Mouse (Mus musculus): ENCODE data around the gene 4930596D02Rik. TPM values are rescaled to one million over a fixed set of nuclear protein-coding genes. Genes with fewer than 3 reads are reported as not detected.

4930596D02Rik gene
- polyA plus RNA-seq (2015; fragmentation: Nextera tagmentation; extraction: Ambion mirVana) = not detected in 2 replicates

- Histone ChIP-seq H3K36me3 (no peaks in the 10 kb centered on the region), H3K9me3 (no peaks in the 10 kb centered on the region), H3K27ac (no peak within 1 kb of the TSS), H3K27me3 (replicated peaks) (no peaks in the 10 kb centered on the region), H3K4me2 (no peak within 1 kb of the TSS), H3K9ac (no peak within 1 kb of the TSS), H3K4me3 (replicated peaks) (no peak within 1 kb of the TSS), H3K4me1 (no peaks in the 10 kb centered on the region)
- 78% methylated on average over 4 of the region's 4 CpGs for WGBS
- ATAC-seq (ENCODE audit: insufficient read depth, low FRiP score, low read depth) = no peak
Observed at GRCm38 (mm10) chr14:35811878-35812277, at the start of gene 4930596D02Rik. Gene 4930596D02Rik, minus strand, starts transcription at chr14:35811978.

GRCm38 (mm10) chr14:35853254-35853653 is 41.5 kb upstream of the 4930596D02Rik start:
- H3K36me3 ChIP-seq = no peaks in the 10 kb centered on the region
- H3K4me3 ChIP-seq (replicated peaks) = no peak overlapping the region
- no peak for ATAC-seq (ENCODE audit: insufficient read depth, low FRiP score, low read depth)
- no peaks in the 10 kb centered on the region for H3K27me3 ChIP-seq (replicated peaks)
- H3K9me3 ChIP-seq = no peaks in the 10 kb centered on the region
- no peak overlapping the region for H3K4me2 ChIP-seq
- no peak overlapping the region for H3K9ac ChIP-seq
- H3K27ac ChIP-seq = no peak overlapping the region
- no peaks in the 10 kb centered on the region for H3K4me1 ChIP-seq
- WGBS = 40% methylated on average over 1 of the region's 1 CpGs

GRCm38 (mm10) chr14:35845271-35845670 is 33.5 kb upstream of the 4930596D02Rik start:
- Histone ChIP-seq H3K27me3 (replicated peaks) (no peaks in the 10 kb centered on the region), H3K9ac (no peak overlapping the region), H3K4me2 (no peak overlapping the region), H3K4me1 (no peaks in the 10 kb centered on the region), H3K4me3 (replicated peaks) (no peak overlapping the region), H3K36me3 (no peaks in the 10 kb centered on the region), H3K27ac (no peak overlapping the region), H3K9me3 (no peaks in the 10 kb centered on the region)
- 76% methylated on average over 6 of the region's 6 CpGs for WGBS
- ATAC-seq (ENCODE audit: insufficient read depth, low FRiP score, low read depth) = no peak

- no peak overlapping the region for H3K4me3 ChIP-seq (replicated peaks)
- H3K4me1 ChIP-seq = no peaks in the 10 kb centered on the region
- H3K27ac ChIP-seq = no peak overlapping the region
- H3K9me3 ChIP-seq = no peaks in the 10 kb centered on the region
- no peak overlapping the region for H3K9ac ChIP-seq
- WGBS = 67% methylated on average over 7 of the region's 7 CpGs
- no peak for ATAC-seq (ENCODE audit: insufficient read depth, low FRiP score, low read depth)
- H3K4me2 ChIP-seq = no peak overlapping the region
- H3K27me3 ChIP-seq (replicated peaks) = no peaks in the 10 kb centered on the region
- H3K36me3 ChIP-seq = no peaks in the 10 kb centered on the region
Observed at GRCm38 (mm10) chr14:35842111-35842721, 30.4 kb upstream of the 4930596D02Rik start.

- no peaks in the 10 kb centered on the region for H3K27me3 ChIP-seq (replicated peaks)
- H3K4me1 ChIP-seq = no peaks in the 10 kb centered on the region
- H3K27ac ChIP-seq = no peak overlapping the region
- H3K36me3 ChIP-seq = no peaks in the 10 kb centered on the region
- no peak overlapping the region for H3K4me3 ChIP-seq (replicated peaks)
- H3K4me2 ChIP-seq = no peak overlapping the region
- H3K9me3 ChIP-seq = no peaks in the 10 kb centered on the region
- no peak for ATAC-seq (ENCODE audit: insufficient read depth, low FRiP score, low read depth)
- no peak overlapping the region for H3K9ac ChIP-seq
- WGBS = 45% methylated on average over 3 of the region's 3 CpGs
Observed at GRCm38 (mm10) chr14:35792656-35793213, 19.0 kb downstream of the 4930596D02Rik start.

- no peaks in the 10 kb centered on the region for H3K4me1 ChIP-seq
- no peak overlapping the region for H3K4me3 ChIP-seq (replicated peaks)
- no peak overlapping the region for H3K9ac ChIP-seq
- no peaks in the 10 kb centered on the region for H3K36me3 ChIP-seq
- H3K27ac ChIP-seq = no peak overlapping the region
- no peak overlapping the region for H3K4me2 ChIP-seq
- no peaks in the 10 kb centered on the region for H3K27me3 ChIP-seq (replicated peaks)
- H3K9me3 ChIP-seq = no peaks in the 10 kb centered on the region
- WGBS = 81% methylated on average over 3 of the region's 3 CpGs
- ATAC-seq (ENCODE audit: insufficient read depth, low FRiP score, low read depth) = no peak
Observed at GRCm38 (mm10) chr14:35780033-35780432, 31.7 kb downstream of the 4930596D02Rik start.

GRCm38 (mm10) chr14:35773306-35773705 is 38.5 kb downstream of the 4930596D02Rik start:
- 88% methylated on average over 1 of the region's 1 CpGs for WGBS
- no peak overlapping the region for H3K9ac ChIP-seq

More at GRCm38 (mm10) chr14:35773306-35773705, 38.5 kb downstream of the 4930596D02Rik start:
- Histone ChIP-seq H3K27ac (no peak overlapping the region), H3K4me2 (no peak overlapping the region), H3K9me3 (no peaks in the 10 kb centered on the region), H3K27me3 (replicated peaks) (no peaks in the 10 kb centered on the region), H3K4me1 (no peaks in the 10 kb centered on the region), H3K36me3 (no peaks in the 10 kb centered on the region), H3K4me3 (replicated peaks) (no peak overlapping the region)
- no peak for ATAC-seq (ENCODE audit: insufficient read depth, low FRiP score, low read depth)

Measured in stomach, embryonic 15.5 days (tissue).